Mouse (Mus musculus): ENCODE measurements around the gene C2cd2.

- TF ChIP-seq CTCF (IDR thresholded peaks at IDR 0.05; ENCODE audit: control insufficient read depth, insufficient read depth, insufficient replicate concordance, low read depth, low read length), result no peak
- TF ChIP-seq POLR2A (IDR thresholded peaks at IDR 0.05; ENCODE audit: control insufficient read depth, low read depth, low read length), result no peak
Observed at GRCm38 (mm10) chr16:97815269-97815668, 147.1 kb downstream of the C2cd2 start.
